Mouse (Mus musculus) cerebellum, adult 11-12 months (tissue): ENCODE measurements around the gene Cd6.
A peak's percentile ranks its signal among the peaks of the same experiment; 100 is the strongest.

ENCODE experiments used
- DNase-seq: peaks from one replicate; pipeline ENCODE4 v3.0.0; 2022

Gene Cd6

GRCm38 (mm10) chr19:10829436-10830175 is at the start of gene Cd6:
Gene Cd6 (minus strand): TSS chr19:10830058.
- no peak for DNase-seq

- DNase-seq, result peak; percentile 84
Observed at GRCm38 (mm10) chr19:10878201-10878837, 48.5 kb upstream of the Cd6 start.

GRCm38 (mm10) chr19:10871328-10871961 is 41.6 kb upstream of the Cd6 start:
- peak; percentile 65 for DNase-seq

- DNase-seq, result no peak
Observed at GRCm38 (mm10) chr19:10870676-10871075, 40.8 kb upstream of the Cd6 start.

- DNase-seq, result peak; percentile 78
Observed at GRCm38 (mm10) chr19:10869886-10870527, 40.1 kb upstream of the Cd6 start, which contains the start of gene Tmem132a. Gene Tmem132a (minus strand): TSS chr19:10869940.

- DNase-seq, result peak; percentile 91
Observed at GRCm38 (mm10) chr19:10869241-10869885, 39.5 kb upstream of the Cd6 start.

GRCm38 (mm10) chr19:10868623-10869141 is 38.8 kb upstream of the Cd6 start:
- DNase-seq, result peak; percentile 60

GRCm38 (mm10) chr19:10867946-10868622 is 38.2 kb upstream of the Cd6 start:
- peak; percentile 60 for DNase-seq

GRCm38 (mm10) chr19:10866351-10866750 is 36.5 kb upstream of the Cd6 start:
- DNase-seq, result peak; percentile 76

- no peak for DNase-seq
Observed at GRCm38 (mm10) chr19:10860072-10860497, 30.2 kb upstream of the Cd6 start.

GRCm38 (mm10) chr19:10856520-10856919 is 26.7 kb upstream of the Cd6 start:
- no peak for DNase-seq

GRCm38 (mm10) chr19:10855422-10855821 is 25.6 kb upstream of the Cd6 start:
- DNase-seq, result no peak

- peak; percentile 28 for DNase-seq
Observed at GRCm38 (mm10) chr19:10847311-10848087, 17.6 kb upstream of the Cd6 start.

- DNase-seq, result no peak
Observed at GRCm38 (mm10) chr19:10846150-10846549, 16.3 kb upstream of the Cd6 start.

- no peak for DNase-seq
Observed at GRCm38 (mm10) chr19:10845454-10845853, 15.6 kb upstream of the Cd6 start.

- DNase-seq, result no peak
Observed at GRCm38 (mm10) chr19:10844206-10844605, 14.3 kb upstream of the Cd6 start.

- no peak for DNase-seq
Observed at GRCm38 (mm10) chr19:10842914-10843313, 13.1 kb upstream of the Cd6 start.

GRCm38 (mm10) chr19:10841721-10842626 is 12.1 kb upstream of the Cd6 start:
- no peak for DNase-seq

- DNase-seq, result no peak
Observed at GRCm38 (mm10) chr19:10839010-10839892, 9.4 kb upstream of the Cd6 start, which contains the start of gene Slc15a3. Gene Slc15a3 (plus strand): TSS chr19:10839727.
